Mouse (Mus musculus) bone marrow macrophage, adult 2 months (primary cell): Measurements from ENCODE around the gene Sufu. TPM values are rescaled to one million over a fixed set of nuclear protein-coding genes. Genes with fewer than 3 reads are reported as not detected.

Experiments used
- H3K27ac ChIP-seq: 2 replicates; pipeline ENCODE4 v1.5.1; 2012; ENCODE audit warnings: low read depth, low read length; ENCODE audit not compliant: insufficient read depth
- H3K4me1 ChIP-seq: 2 replicates; pipeline ENCODE4 v1.6.1; 2012; ENCODE audit warnings: low read length; ENCODE audit not compliant: control insufficient read depth, insufficient read depth
- H3K4me3 ChIP-seq: 2 replicates; pipeline ENCODE4 v1.5.1; 2012; ENCODE audit warnings: mild to moderate bottlenecking, low read length, moderate library complexity; ENCODE audit not compliant: insufficient read depth
- CTCF ChIP-seq: IDR thresholded peaks from 2 replicates; pipeline ENCODE4 v1.5.1; 2012; ENCODE audit warnings: low read depth, mild to moderate bottlenecking, low read length, moderate library complexity
- POLR2A ChIP-seq: IDR thresholded peaks from 2 replicates; pipeline ENCODE4 v1.6.1; 2012; ENCODE audit warnings: mild to moderate bottlenecking, low read depth, low read length, borderline replicate concordance
- polyA plus RNA-seq: library from polyadenylated mRNA; stranded (reverse); fragments of >200 nt; gene quantifications from 2 replicates; pipeline ENCODE4 v1.2.4, GENCODE M21; 2012; ENCODE audit not compliant: missing spikeins, insufficient read depth, insufficient read length

The Sufu gene
- polyA plus RNA-seq, 1 experiment = 14.7 TPM

- Histone ChIP-seq H3K27ac (no peak overlapping the region), H3K4me1 (peaks cover 33% of the 10 kb centered on the region), H3K4me3 (no peak overlapping the region)
- TF ChIP-seq CTCF = no peak
- no peak for TF ChIP-seq POLR2A
These were observed 62.6 kb downstream of the Sufu start for GRCm38 (mm10) chr19:46459256-46459655.

DNA sequence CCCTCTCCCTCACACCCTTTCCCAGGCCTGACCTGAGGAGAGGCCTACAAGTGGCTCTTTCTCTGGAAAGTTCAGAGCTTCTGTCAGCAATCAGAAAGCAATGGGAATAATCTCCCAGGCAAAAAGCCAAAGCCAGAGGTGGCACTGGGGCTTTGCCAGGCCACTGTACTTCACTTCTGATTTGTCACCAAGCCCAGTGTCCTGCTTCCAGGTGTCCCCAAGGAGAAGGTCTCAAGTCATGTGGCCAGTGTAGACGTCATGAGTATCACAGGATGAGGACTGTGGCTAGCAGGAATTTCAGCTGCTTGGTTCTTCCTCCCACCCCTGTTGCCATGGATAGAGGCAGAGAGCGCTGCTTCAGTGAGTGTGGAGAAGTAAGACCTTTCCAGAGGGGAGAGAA lies 63.2 kb downstream of the Sufu start:
- TF ChIP-seq CTCF = no peak
- TF ChIP-seq POLR2A = no peak
- Histone ChIP-seq H3K4me3 (no peak overlapping the region), H3K27ac (no peak overlapping the region), H3K4me1 (peaks cover 30% of the 10 kb centered on the region)

- Histone ChIP-seq H3K4me1 (peaks cover 34% of the 10 kb centered on the region), H3K4me3 (no peak overlapping the region), H3K27ac (no peak overlapping the region)
- TF ChIP-seq POLR2A = no peak
- TF ChIP-seq CTCF = no peak
These were observed 65.9 kb downstream of the Sufu start for GRCm38 (mm10) chr19:46462574-46462973.

- Histone ChIP-seq H3K27ac (no peak overlapping the region), H3K4me3 (no peak overlapping the region), H3K4me1 (peaks cover 38% of the 10 kb centered on the region)
- TF ChIP-seq CTCF (no peak), POLR2A (no peak)
These were observed 66.8 kb downstream of the Sufu start for GRCm38 (mm10) chr19:46463446-46463845.

DNA sequence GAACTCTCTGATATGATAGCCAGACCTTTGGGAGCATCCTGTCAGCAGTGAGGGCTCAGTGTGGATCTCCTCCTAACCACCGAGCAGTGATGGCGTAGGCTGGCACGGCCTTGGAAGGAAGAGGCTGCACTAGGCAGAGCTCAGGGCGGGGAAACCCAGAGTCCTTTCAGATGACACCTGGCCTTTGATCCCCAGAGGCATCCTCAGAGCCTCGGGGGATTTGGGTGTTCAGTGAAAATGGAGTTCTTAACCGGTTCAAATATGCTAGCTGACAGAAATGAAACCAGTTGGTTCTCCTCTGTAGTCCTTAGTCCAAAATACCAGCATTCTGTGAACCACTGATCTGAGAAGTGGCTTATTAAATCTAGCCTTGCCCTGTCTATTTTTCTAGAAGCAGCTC lies 69.5 kb downstream of the Sufu start:
- H3K27ac ChIP-seq = no peak overlapping the region
- H3K4me3 ChIP-seq = no peak overlapping the region
- peaks cover 26% of the 10 kb centered on the region for H3K4me1 ChIP-seq
- TF ChIP-seq CTCF (no peak), POLR2A (no peak)

DNA sequence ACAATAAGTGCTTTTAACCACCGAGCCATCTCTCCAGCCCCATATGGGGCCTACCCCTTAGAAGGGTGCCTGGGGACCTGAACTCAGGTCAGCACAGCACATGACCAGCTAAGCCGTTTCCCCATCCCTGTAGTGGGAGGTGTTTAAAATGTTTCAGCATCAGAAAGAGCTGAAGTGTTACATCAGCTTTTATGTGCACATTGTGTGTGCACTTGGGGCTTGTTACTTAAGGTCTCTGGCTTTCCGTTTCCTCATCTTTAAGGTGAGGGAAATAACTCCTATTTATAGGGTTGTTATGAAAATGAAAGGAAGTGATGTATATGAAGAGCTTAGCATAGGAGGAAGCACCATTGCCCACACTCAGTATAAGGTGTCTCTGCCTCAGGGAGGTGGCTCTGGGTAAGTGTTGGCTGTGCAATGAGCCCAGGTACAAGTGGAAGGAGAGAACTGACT lies 70.4 kb downstream of the Sufu start:
- no peak overlapping the region for H3K27ac ChIP-seq
- no peak for TF ChIP-seq CTCF
- no peak for TF ChIP-seq POLR2A
- H3K4me3 ChIP-seq = no peak overlapping the region
- H3K4me1 ChIP-seq = peaks cover 34% of the 10 kb centered on the region

DNA sequence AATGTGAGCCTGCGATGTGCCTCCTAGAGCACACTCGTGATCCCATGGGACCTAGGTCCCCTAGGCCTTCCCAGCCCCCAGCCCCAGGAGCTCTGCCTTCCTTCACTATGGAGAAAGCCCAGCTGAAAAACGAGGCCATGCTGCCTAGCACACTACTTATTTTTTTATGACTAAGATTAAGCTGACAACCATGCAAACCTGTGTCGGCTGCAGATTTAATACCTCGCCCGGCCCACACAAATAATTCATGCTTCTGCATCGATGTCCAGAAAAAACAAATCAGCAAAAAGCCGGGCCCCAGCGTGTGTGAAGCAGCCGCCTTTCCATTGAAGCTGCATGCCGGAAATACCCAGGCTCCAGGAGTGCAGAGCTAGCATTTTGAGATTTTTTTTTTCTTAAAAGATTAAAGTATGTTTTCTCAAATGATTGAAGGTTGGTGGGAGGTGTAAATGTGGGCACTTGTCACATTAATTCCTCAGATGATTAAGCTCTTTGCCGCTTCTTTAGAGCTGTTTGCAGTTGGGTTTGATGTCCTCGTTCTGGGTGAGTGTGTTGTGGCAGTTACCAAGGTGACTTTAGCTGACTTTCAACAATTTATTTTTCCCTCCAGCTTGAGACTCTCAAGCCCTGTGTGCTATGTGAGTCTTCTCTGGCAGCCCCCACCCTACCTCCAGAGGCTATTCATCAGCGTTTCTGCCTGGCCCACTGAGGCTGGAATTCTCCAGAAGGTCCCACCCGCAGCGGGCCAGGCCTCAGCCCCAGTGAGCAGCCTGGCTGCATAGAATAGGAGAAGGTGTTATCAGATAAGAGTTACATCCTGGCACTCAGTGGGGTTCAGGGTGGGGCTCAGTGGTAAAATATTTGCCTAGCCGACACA lies 73.9 kb downstream of the Sufu start:
- no peak overlapping the region for H3K4me3 ChIP-seq
- H3K27ac ChIP-seq = no peak overlapping the region
- TF ChIP-seq POLR2A (no peak), CTCF (no peak)
- peaks cover 32% of the 10 kb centered on the region for H3K4me1 ChIP-seq

DNA sequence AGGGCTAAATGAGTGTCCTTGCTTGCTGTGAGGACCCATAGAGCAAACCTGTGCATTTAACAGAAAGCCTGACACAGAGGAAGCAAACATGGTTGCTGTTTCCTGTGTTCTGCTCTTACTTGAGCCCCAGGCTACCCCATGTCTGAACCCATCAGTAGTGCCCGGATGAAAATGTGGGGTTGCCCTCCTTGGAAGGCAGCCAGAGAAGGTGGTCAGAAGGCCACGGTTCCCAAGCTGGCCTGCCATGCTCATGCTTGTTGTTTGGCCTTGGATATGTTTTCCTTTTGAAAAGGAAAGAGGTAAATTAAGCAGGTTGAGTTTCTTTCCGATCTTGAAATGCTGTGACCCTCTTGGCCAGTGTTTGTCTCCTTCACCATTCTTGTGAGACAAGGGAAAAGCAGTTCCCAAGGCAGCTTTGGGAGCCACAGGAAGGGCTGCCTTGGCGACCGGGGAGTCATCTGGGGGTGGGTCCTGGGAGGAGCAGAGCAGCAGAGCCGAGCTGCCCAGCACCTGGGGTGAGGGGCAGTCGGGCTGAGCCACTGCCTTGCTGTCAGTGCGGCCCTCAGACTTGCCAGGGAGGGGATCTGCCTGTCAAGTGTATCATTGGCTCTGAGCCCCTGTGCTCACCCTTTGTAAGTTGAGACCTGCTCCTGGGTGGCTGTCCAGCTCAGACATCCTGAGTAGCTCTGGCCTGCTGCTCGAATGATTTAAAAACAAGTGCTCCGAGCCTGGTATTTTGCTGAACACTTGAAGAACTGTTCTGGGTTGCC lies 74.8 kb downstream of the Sufu start:
- no peak overlapping the region for H3K27ac ChIP-seq
- no peak for TF ChIP-seq CTCF
- TF ChIP-seq POLR2A = no peak
- H3K4me1 ChIP-seq = peaks cover 32% of the 10 kb centered on the region
- no peak overlapping the region for H3K4me3 ChIP-seq

GRCm38 (mm10) chr19:46477432-46477845 lies 80.7 kb downstream of the Sufu start:
- Histone ChIP-seq H3K4me1 (peaks cover 48% of the 10 kb centered on the region), H3K27ac (peak overlapping the region; percentile 85), H3K4me3 (no peak overlapping the region)
- TF ChIP-seq CTCF (no peak), POLR2A (no peak)

DNA sequence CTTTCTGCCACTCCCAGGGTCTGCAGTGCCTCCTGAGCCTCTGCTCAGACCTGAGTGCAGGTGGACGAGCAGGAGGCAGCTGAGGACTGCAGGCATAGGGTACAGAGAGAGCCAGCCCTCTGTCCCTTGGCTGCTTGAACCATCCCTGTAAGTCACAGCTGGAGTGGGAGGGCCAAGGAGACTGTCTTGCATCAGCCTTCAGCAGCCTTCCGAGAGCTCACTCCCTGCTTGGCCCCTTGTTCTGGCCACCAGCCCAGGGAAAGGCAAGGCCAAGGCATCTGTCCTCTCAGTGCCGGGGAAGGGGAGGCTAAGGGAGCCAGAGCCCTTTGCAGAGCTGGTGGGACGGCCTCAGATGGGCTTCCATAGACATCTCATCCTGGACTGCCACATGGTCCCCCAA lies 81.5 kb downstream of the Sufu start:
- peaks cover 56% of the 10 kb centered on the region for H3K4me1 ChIP-seq
- peak overlapping the region; percentile 85 for H3K27ac ChIP-seq
- peak overlapping the region; percentile 6; the same call in 1 of the 2 replicates for H3K4me3 ChIP-seq
- TF ChIP-seq CTCF = no peak
- no peak for TF ChIP-seq POLR2A
